Mouse (Mus musculus) bone marrow, adult 2 months (tissue): ENCODE data around the gene Rap2a.

Experiments used
- CTCF ChIP-seq: fragments of 200-500 bp; IDR thresholded peaks from 2 replicates; pipeline ENCODE4 v1.5.1; 2011; ENCODE audit warnings: low read length, control low read depth; ENCODE audit not compliant: control insufficient read depth, insufficient read depth
- POLR2A ChIP-seq: fragments of 200-500 bp; IDR thresholded peaks from 2 replicates; pipeline ENCODE4 v1.6.1; 2011; ENCODE audit warnings: low read depth, mild to moderate bottlenecking, control low read depth, low read length, borderline replicate concordance; ENCODE audit not compliant: control insufficient read depth

DNA sequence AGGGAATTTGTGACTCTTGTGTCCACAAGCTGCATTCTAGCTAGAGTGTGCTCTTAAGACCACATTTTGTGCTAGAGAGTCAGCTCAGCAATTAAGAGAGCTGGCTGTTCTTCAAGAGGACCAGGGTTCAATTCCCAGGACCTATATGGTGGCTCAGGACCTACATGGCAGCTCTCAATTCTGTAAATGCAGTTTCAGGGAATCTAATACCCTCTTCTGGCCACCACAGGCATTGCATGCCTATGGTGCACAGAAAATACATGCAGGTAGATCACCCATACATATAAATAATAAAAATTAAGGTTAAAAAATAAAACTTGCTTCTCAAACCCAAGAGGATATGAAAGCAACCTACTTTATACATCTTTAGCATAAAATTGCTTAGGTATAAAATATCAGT, 45.5 kb upstream of the Rap2a start:
- TF ChIP-seq CTCF (no peak), POLR2A (no peak)
